Mouse (Mus musculus): ENCODE measurements around the gene Rnf25.

GRCm38 (mm10) chr1:74569739-74570719 is 31.2 kb downstream of the Rnf25 start:
- TF ChIP-seq CTCF (IDR thresholded peaks at IDR 0.05) = peak; percentile 22; the same call in 1 of the 2 replicates
- TF ChIP-seq EP300 (IDR thresholded peaks at IDR 0.05) = no peak
